Mouse (Mus musculus) CH12.LX (cell line): Measurements from ENCODE around the gene Det1. TPM values are rescaled to one million over a fixed set of nuclear protein-coding genes. Genes with fewer than 3 reads are reported as not detected.

ENCODE experiments used
- DNase-seq: peaks from one replicate; pipeline ENCODE4 v3.0.0-alpha.2; 2013; ENCODE audit errors: extremely low read depth
- H3K27ac ChIP-seq: 2 replicates; pipeline ENCODE4 v1.5.1; 2012; ENCODE audit warnings: low read depth, mild to moderate bottlenecking, control low read depth, moderate library complexity; ENCODE audit not compliant: insufficient read depth
- H3K27me3 ChIP-seq: replicated peaks from 2 replicates; pipeline ENCODE3; 2012; ENCODE audit warnings: inconsistent platforms
- H3K36me3 ChIP-seq, 2 experiments: replicated peaks in 1 of 2; 2 replicates each; pipeline versions ENCODE3 to v1.6.1; 2012; ENCODE audit warnings: inconsistent platforms in 1 of 2, low read length in 1 of 2, mild to moderate bottlenecking in 1 of 2, mixed read lengths in 1 of 2, moderate library complexity in 1 of 2; ENCODE audit not compliant: control insufficient read depth in 1 of 2, insufficient read depth in 1 of 2
- H3K4me1 ChIP-seq, 2 experiments: 2 replicates each; pipeline ENCODE4 v1.6.1; 2012; ENCODE audit warnings: inconsistent platforms in 1 of 2, moderate library complexity in 1 of 2; ENCODE audit not compliant: insufficient read depth in 2 of 2, control insufficient read depth in 1 of 2
- H3K4me2 ChIP-seq: 2 replicates; pipeline ENCODE4 v1.6.1; 2012; ENCODE audit warnings: low read depth, mild to moderate bottlenecking, control low read depth; ENCODE audit not compliant: poor library complexity, insufficient read depth, severe bottlenecking
- H3K4me3 ChIP-seq, 3 experiments: fragments of 150-350 bp in 1 of 3; sonication (generic) in 1 of 3; replicated peaks in 1 of 3; 2 replicates each; pipeline versions ENCODE3 to v1.5.1; 2011 to 2012; ENCODE audit warnings: low read depth in 2 of 3, low read length in 2 of 3, mild to moderate bottlenecking in 2 of 3, moderate library complexity in 2 of 3, control low read depth in 1 of 3, improper control_type of control experiment in 1 of 3, inconsistent platforms in 1 of 3, mixed read lengths in 1 of 3; ENCODE audit not compliant: poor library complexity in 1 of 3
- H3K79me2 ChIP-seq: replicated peaks from 2 replicates; pipeline ENCODE4 v1.6.1; 2012; ENCODE audit warnings: mild to moderate bottlenecking, moderate library complexity; ENCODE audit not compliant: control insufficient read depth, poor library complexity, insufficient read depth, severe bottlenecking; ENCODE audit errors: extremely low read depth
- H3K9ac ChIP-seq: 2 replicates; pipeline ENCODE4 v1.6.1; 2012; ENCODE audit warnings: low read depth, mild to moderate bottlenecking, control low read depth, moderate library complexity; ENCODE audit not compliant: insufficient read depth
- H3K9me3 ChIP-seq: replicated peaks from 2 replicates; pipeline ENCODE3; 2012; ENCODE audit warnings: low read length, inconsistent platforms, mixed read lengths
- E2F4 ChIP-seq: IDR thresholded peaks from 2 replicates; pipeline ENCODE4 v1.6.1; 2011; ENCODE audit warnings: low read depth, low read length, improper control_type of control experiment; ENCODE audit not compliant: insufficient replicate concordance
- ELF1 ChIP-seq: IDR thresholded peaks from 2 replicates; pipeline ENCODE4 v1.6.1; 2014; ENCODE audit warnings: low read depth, mild to moderate bottlenecking, inconsistent platforms, low read length, improper control_type of control experiment
- EP300 ChIP-seq: IDR thresholded peaks from 2 replicates; pipeline ENCODE4 v1.6.1; 2011; ENCODE audit warnings: low read length, improper control_type of control experiment
- JUND ChIP-seq: conservative IDR thresholded peaks from 2 replicates; pipeline ENCODE4 v1.6.1; 2011; ENCODE audit warnings: low read depth, low read length, improper control_type of control experiment
- MAFK ChIP-seq: IDR thresholded peaks from 2 replicates; pipeline ENCODE4 v1.6.1; 2011; ENCODE audit warnings: low read length, improper control_type of control experiment; ENCODE audit not compliant: insufficient replicate concordance
- MAX ChIP-seq: IDR thresholded peaks from 2 replicates; pipeline ENCODE4 v1.6.1; 2011; ENCODE audit warnings: low read length, improper control_type of control experiment
- MAZ ChIP-seq: IDR thresholded peaks from 2 replicates; pipeline ENCODE4 v1.6.1; 2012; ENCODE audit warnings: low read depth, mild to moderate bottlenecking, inconsistent platforms, low read length, improper control_type of control experiment, moderate library complexity
- MXI1 ChIP-seq: IDR thresholded peaks from 2 replicates; pipeline ENCODE4 v1.6.1; 2011; ENCODE audit warnings: mild to moderate bottlenecking, low read depth, low read length, improper control_type of control experiment
- MYC ChIP-seq: IDR thresholded peaks from 2 replicates; pipeline ENCODE4 v1.6.1; 2011; ENCODE audit warnings: low read depth, mild to moderate bottlenecking, improper control_type of control experiment, low read length
- SIN3A ChIP-seq: IDR thresholded peaks from 2 replicates; pipeline ENCODE4 v1.6.1; 2012; ENCODE audit warnings: low read length, improper control_type of control experiment, inconsistent platforms
- SMC3 ChIP-seq: IDR thresholded peaks from 2 replicates; pipeline ENCODE4 v1.6.1; 2011; ENCODE audit warnings: low read depth, low read length, improper control_type of control experiment
- TCF12 ChIP-seq: IDR thresholded peaks from 2 replicates; pipeline ENCODE4 v1.6.1; 2014; ENCODE audit warnings: low read depth, mild to moderate bottlenecking, inconsistent platforms, low read length, improper control_type of control experiment
- ZC3H11A ChIP-seq: IDR thresholded peaks from 2 replicates; pipeline ENCODE4 v1.6.1; 2012; ENCODE audit warnings: low read depth, mild to moderate bottlenecking, inconsistent platforms, low read length, improper control_type of control experiment
- dilution Hi-C: fragments of 300-500 bp; cut with MboI; formaldehyde crosslinking; loops from 2 replicates; pipeline ENCODE4 v1.14.3; 2020; ENCODE audit warnings: low sequenced_read_pairs; ENCODE audit not compliant: extremely low pct_unique_long_range_greater_than_20kb, extremely low pct_ligation_motif_present
- in situ Hi-C: fragments of 300-500 bp; cut with MboI; formaldehyde crosslinking; loops from 3 replicates; pipeline ENCODE4 v1.14.3; 2019; ENCODE audit warnings: low sequenced_read_pairs, low pct_ligation_motif_present, low pct_unique_long_range_greater_than_20kb, mixed read lengths
- polyA plus RNA-seq: library from polyadenylated mRNA; unstranded; fragments of >175 nt; gene quantifications from 2 replicates; pipeline ENCODE4 v1.2.1, GENCODE M21; 2012; ENCODE audit warnings: low read depth; ENCODE audit not compliant: insufficient read length
- total RNA-seq, 2 experiments: library from RNA; depleted of rRNA; stranded (reverse); fragments of 300-350 nt in 1 of 2; fragments of >200 nt in 1 of 2; gene quantifications; 2 replicates each; pipeline ENCODE4 v1.2.3; 2012 to 2014

Gene Det1
- total and polyA plus RNA-seq, 3 experiments, result 12.2 to 14.3 (median 12.9) TPM

DNA sequence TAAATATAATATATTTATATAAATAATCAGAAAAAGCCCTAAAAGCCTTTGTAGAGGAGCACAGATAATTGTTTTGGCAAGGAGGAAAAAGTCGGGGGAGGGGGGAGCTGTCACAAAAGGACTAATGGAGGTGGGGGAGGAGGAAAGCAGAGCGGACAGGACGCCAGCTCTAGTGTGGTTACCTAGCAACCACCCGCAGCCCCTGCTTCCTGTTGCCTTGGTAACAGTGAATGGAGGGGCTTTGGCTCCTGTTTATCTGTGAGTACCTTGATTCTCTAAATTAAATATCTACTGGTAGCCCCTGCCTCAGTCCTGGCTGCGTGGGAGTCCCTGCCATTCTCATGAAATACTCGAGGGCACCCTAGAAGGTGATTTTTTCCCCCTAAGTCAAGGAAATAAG is 37.1 kb upstream of the Det1 start:
- no peak for DNase-seq
- no peak overlapping the region for H3K4me3 ChIP-seq
- H3K27ac ChIP-seq, result no peak overlapping the region
- TF ChIP-seq SMC3 (no peak), TCF12 (no peak), ELF1 (no peak), JUND (no peak), MYC (no peak)
- no peaks in the 10 kb centered on the region for H3K9me3 ChIP-seq
- H3K27me3 ChIP-seq, result peaks cover 29% of the 10 kb centered on the region
- H3K36me3 ChIP-seq, result no peaks in the 10 kb centered on the region
- no peaks in the 10 kb centered on the region for H3K79me2 ChIP-seq
- dilution Hi-C loops, result no loop called here
- in situ Hi-C loops, result no loop called here
- H3K4me1 ChIP-seq, result 0 out of 4 replicates have a peak, but pooled peaks cover 0 to 3% of the 10 kb centered on the region in 2 experiments
- H3K4me2 ChIP-seq, result no peak overlapping the region
- H3K9ac ChIP-seq, result no peak overlapping the region

- H3K79me2 ChIP-seq, result no peaks in the 10 kb centered on the region
- in situ Hi-C loops, result no loop called here
- DNase-seq, result no peak
- no peak overlapping the region for H3K4me3 ChIP-seq
- no peaks in the 10 kb centered on the region for H3K36me3 ChIP-seq
- no peak for TF ChIP-seq ZC3H11A
- no peak for TF ChIP-seq MAX
- no peak for TF ChIP-seq MAZ
- TF ChIP-seq EP300, result no peak
- no peak for TF ChIP-seq MXI1
- no peak for TF ChIP-seq TCF12
- TF ChIP-seq MAFK, result no peak
- no peak for TF ChIP-seq JUND
- no peak for TF ChIP-seq E2F4
- TF ChIP-seq SIN3A, result no peak
- no peak overlapping the region for H3K27ac ChIP-seq
- dilution Hi-C loops, result no loop called here
- H3K9ac ChIP-seq, result no peak overlapping the region
- no peaks in the 10 kb centered on the region for H3K9me3 ChIP-seq
- H3K4me2 ChIP-seq, result no peak overlapping the region
- H3K27me3 ChIP-seq, result peaks cover 29% of the 10 kb centered on the region
- 0 out of 4 replicates have a peak, but pooled peaks cover 0 to 3% of the 10 kb centered on the region in 2 experiments for H3K4me1 ChIP-seq
These were observed 36.6 kb upstream of the Det1 start for GRCm38 (mm10) chr7:78883726-78884060.

GRCm38 (mm10) chr7:78883016-78883725 is 36.1 kb upstream of the Det1 start:
- H3K4me3 ChIP-seq, result no peak overlapping the region
- dilution Hi-C loops, result no loop called here
- H3K4me2 ChIP-seq, result peak overlapping the region; percentile 57

More at GRCm38 (mm10) chr7:78883016-78883725, 36.1 kb upstream of the Det1 start:
- no peak for TF ChIP-seq TCF12
- TF ChIP-seq MXI1, result no peak
- peaks cover 25% of the 10 kb centered on the region for H3K27me3 ChIP-seq
- H3K9me3 ChIP-seq, result no peaks in the 10 kb centered on the region
- H3K36me3 ChIP-seq, result no peaks in the 10 kb centered on the region
- H3K27ac ChIP-seq, result no peak overlapping the region
- no peak for DNase-seq
- in situ Hi-C loops, result no loop called here
- no peak overlapping the region for H3K9ac ChIP-seq
- 0 out of 4 replicates have a peak, but pooled peaks cover 0 to 3% of the 10 kb centered on the region in 2 experiments for H3K4me1 ChIP-seq
- no peaks in the 10 kb centered on the region for H3K79me2 ChIP-seq
